Mouse (Mus musculus) neutrophil, adult 5-6 weeks (primary cell): Measurements from ENCODE around the gene Uvrag. TPM values are rescaled to one million over a fixed set of nuclear protein-coding genes. Genes with fewer than 3 reads are reported as not detected.

ENCODE experiments used
- ATAC-seq: fragments of 151-379, 151-347 bp; 2 replicates; pipeline ENCODE4 v1.8.0; 2017; ENCODE audit warnings: mild to moderate bottlenecking, moderate TSS enrichment; ENCODE audit not compliant: insufficient number of reproducible peaks, poor library complexity, low FRiP score, severe bottlenecking; ENCODE audit errors: extremely low read depth
- total RNA-seq: library from RNA; stranded (forward); fragments of 200-1000 nt; gene quantifications from 2 replicates; pipeline ENCODE4 v1.2.3, GENCODE M21; 2017

The Uvrag gene
- total RNA-seq, 1 experiment from 2014 or later, result 90.1 TPM

DNA sequence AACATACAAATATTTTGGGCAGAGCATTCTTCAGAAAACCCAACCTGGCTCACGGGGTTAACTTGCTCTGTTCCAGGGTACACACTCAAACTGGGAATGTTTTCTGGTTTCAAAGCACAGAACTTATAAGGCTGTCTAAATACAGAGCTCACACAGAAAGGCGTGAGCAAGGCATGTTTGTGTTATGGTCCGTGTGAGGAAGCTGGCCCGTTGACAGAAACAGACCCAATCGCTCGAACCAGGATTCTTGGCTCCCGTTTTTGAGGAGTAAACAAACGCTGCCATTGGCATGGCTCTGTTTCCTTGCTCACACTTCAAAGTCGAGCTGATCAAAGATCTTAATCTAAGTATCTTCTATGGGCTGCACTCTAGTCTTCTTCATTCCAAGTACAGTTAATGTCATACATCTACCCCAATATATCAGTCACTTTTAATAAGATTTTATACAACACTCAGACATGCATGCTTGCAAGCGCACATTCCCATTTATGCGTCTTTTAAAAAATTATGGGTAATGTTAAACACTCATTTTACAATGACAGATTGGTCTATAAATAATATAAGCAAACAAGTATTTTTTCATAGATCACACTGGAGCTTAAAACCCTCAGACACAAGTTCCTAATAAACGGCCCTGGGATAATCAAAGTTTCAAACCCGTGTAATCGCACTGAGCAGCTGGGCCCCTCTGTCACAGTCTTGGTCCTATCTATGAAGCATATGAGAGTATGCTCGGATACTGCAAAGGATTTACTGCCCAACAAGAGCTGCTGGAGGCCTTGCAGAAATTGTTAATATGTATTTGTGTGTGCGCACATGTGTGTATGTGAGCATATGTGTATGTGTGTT, 133.2 kb downstream of the Uvrag start:
- ATAC-seq, result no peak

DNA sequence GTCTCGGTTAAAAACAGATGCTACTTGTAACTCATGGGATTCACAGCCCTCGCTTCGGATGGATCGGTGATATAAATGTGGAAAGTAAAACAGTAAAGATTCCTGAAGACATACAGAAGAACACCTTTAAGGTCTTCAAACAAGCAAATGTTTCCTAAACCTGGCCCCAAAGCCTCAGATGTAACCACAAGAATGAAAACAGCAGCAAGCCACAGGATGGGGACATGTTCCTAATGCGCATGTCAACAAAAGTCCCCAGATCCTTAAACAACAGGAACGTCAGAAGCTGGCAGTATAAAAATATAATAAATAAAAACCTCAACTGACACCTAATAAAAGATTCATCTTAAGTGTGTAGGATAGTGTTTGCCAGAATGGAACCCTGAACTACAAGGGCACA, 137.7 kb downstream of the Uvrag start:
- ATAC-seq, result no peak

DNA sequence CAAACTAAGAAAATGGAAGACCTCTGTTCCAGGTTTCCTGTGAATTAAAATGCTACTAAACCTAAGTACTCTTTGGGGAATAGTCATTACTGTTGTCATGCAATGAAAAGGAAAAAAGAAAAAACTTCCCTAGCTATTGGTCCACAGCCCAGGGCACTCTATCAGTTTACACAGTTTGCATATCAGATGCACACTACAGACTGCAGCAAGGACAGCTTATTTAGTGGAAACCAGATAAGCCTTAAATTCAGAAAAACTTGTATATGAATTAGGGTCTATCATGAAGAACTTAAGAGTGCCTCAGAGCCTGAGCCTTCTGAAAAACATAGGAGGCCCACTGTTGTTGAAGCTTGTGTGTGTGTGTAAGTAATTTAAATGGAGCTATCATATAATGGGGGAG, 142.2 kb downstream of the Uvrag start:
- ATAC-seq, result no peak

DNA sequence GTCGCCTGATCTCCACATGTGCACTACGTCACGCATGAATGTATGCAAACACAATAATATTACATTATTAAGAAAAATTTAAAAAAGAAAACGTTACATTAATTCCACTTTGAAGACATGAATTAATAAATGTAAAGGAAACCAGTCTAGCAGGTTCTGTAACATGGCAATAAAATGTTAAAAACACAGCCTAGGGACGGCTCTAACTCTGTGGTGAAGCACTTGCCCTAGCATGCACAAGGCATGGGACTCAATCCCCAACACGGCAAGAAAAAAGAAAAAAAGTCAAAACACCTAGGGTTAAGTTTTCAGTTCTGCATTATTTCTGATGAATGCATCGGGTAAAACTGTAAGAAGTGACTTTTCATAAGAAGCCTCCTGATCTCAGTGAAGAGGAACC, 143.2 kb downstream of the Uvrag start:
- ATAC-seq, result no peak

DNA sequence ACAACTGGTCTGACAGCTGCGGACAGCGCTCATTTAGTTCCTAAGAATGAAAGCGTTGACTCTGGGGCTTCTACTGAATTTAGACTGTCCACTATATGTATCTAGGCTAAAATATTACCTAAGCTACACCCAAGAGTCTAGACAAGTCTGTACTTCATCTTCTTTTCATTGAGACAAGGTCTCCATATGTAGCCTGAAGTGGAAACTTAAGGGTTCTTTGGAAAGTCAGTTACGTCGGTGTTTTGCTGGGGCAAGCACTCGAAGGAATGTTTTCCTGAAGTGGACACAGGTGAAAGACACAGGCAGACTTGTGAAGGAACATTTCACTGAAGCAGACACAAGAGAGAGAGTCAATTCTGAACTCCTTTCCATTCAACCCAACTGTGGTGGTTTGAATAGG, 144.2 kb downstream of the Uvrag start:
- no peak for ATAC-seq

DNA sequence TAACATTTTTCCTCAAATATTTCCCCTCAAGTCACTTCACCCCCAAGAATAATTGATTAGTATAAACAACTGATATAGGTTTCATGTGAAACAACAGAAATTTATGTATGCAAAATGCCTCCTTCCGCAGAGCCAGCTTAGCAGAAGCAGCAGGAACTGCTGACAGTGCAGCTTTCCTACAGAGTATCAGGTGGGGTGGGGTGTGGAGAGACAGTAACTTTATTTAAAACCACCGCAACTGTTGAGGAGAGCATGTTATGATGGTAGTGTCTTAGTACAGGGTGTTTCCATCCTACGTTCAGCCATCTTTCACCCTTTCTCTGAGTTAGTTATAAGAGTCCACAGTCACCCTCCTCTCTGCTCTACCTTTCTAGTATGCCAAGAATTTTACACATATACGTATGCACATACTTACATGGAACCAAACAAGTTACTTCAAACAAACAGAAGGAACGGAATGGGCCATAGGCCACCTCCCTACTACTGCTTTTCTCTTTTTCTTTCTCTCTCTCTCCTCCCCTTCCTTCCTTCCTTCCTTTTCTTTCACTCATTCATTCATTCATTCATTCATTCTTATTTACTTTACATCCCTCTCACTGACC, 145.7 kb downstream of the Uvrag start:
- no peak for ATAC-seq

GRCm38 (mm10) chr7:98994137-98994536, 146.8 kb downstream of the Uvrag start:
- no peak for ATAC-seq

DNA sequence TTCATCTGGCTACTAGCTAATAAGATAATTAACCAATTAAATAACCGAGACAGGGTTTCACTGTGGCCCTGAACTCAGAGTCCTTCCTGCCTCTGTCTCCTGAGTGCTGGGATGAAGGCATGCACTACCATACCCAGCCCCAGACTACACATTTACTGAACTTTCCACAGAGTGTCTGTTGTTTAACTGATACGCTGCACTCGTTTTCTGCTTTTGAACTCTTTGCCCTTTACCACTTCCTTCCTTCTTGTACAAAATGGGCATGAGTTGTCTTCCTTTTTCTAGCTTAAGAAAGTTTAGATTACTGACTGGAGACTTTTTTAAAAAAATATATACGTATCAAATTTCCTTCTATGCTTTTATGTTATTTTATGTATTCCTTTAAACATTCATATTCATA, 147.5 kb downstream of the Uvrag start:
- ATAC-seq, result 0 out of 2 replicates have a peak, but pooled peaks have one; percentile 26

DNA sequence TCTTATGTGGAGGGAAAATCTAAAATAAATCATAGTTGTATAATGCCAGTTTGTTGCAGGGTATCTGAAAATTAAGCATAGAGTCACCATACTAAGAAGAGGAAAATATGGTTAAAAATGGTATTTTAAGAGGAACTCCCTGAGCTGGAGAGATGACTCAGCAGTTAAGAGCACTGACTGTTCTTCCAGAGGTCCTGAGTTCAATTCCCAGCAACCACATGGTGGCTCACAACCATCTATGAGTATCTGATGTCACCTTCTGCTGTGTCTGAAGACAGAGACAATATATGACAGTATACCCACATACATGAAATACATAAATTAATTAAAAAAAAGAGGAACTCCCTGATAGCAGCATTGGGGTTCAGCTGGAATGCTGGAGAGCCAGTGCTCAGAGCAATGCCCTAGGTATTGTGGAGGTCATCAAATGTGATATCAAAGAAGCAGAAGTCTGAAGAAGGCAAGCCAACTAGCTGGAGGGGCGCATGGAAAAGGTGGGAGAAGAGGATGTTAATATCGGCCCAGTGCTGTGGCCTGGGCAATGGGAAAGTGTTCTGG, 149.7 kb downstream of the Uvrag start:
- no peak for ATAC-seq

- ATAC-seq, result no peak
Observed at GRCm38 (mm10) chr7:98990510-98990909, 150.4 kb downstream of the Uvrag start.

GRCm38 (mm10) chr7:98986962-98987441, 153.9 kb downstream of the Uvrag start:
- ATAC-seq, result peak; percentile 56; the same call in 1 of the 2 replicates

DNA sequence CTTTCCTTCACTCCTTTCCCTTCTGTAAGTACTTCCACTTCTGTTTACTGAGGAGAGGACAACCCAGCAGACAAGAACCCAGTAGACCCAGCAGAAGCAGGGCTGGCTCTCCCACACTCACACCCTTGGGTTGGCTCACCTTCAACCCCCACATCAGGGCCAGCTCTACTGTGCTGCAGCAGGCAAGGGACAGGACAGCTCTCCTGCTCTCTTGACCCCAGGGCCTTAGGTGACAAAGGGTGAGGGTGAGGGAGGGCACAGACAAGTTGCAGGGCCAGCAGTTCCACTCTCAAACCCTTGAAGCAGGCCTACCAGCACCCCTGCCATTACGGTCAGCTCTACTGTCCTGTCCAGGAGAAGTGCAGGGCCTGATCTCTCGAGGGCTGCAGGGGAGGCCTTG, 155.0 kb downstream of the Uvrag start:
- ATAC-seq, result no peak

DNA sequence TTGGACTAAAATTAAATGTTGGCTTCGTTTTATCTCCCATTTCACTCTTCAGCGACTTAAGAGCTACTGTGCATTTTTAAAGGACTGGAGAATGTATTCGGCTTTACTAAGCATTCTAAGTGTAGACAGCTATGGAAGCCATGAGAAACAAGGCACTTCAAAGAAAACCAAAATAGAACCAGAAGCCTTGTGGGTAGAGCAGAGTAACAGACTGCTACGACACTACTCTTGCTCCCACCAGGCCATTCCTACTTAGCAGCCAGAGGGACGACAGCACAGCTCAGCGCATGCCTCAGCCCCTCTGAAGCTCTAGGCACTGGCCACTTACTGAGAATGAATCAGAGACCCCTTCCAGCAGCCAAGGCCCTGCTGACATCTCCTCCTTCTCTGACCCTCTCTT, 155.5 kb downstream of the Uvrag start:
- no peak for ATAC-seq

DNA sequence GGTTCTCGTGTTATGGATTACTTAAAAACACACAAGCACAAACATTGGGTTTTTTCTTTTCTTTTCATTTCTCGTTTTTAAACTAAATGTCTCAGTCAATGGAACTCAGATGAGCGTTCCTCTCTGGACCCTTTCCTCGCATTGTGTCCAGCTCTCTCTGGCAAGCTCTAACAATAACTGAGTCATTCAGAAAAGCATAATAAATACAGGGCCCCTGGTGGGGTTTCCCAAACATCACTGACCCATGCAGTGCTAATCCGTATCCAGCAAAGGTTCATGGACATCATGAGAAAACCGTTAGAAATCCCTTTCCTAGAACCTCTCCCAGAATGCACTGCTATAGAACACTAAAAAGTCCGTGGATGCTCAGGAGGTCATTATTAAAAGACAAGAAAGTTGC, 156.6 kb downstream of the Uvrag start:
- no peak for ATAC-seq

DNA sequence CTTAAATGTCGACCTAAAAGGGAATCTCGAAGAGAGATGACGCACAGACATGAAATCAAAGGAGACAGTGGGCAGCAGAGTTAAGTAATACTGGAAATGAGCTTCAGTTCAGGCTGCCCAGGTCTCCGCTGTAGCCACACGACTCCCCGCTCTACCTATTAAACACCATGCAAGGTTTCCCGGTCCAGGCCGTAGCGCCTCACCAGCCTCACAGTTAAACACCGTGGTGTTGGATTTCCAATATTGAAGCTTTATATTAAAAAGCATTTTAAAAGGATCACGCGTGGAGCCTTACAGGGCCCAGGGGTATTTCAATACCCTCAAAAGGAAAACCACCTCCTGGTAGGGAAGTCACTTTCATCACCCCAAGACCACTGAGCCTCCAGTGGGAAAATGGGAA, 157.9 kb downstream of the Uvrag start:
- no peak for ATAC-seq

DNA sequence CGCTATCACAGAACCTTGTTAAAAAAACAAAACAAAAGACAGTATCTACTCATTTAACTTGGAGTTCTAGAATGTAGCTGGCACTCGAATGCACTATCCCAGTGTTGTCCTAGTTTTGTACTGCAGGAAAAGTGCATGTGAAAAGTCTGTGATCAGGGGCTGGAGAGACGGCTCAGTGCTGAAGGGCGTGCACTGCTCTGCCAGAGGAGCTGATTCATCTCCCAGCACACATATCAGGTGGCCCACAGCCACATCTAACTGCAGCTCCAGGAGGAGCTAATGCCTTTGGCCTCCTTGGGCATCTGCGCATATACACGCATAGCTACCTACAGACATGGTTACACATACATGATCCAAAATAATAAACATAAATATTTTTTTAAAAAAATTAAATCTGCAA, 159.5 kb downstream of the Uvrag start:
- no peak for ATAC-seq

DNA sequence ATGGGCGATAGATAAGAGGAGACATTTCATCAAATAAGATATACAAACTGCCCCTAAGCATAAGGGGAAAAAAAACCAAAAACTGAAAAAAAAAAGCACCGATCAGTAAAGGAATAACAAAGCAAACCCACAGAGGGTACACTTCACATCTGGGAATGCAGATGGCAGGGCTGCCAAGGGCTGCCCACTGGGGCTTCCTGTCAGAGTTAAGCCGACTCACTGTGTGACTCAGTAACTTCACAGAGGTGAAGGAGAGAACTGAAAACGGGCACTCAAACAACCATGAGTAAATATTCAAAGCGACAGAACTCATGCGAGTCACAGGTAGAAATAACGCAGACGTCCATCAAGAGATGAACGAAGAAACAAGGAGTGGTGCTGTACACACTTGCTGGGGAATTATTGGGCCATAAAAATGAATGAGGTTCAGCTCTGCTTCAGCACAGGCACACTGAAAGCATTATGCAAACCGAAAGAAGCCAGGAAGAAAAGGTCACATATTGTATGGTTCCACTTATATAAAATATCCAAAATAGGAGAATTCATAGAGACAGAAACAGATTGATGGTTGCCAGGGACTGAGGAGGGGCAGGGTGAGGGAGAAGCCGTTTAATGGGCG, 164.0 kb downstream of the Uvrag start:
- ATAC-seq, result no peak

GRCm38 (mm10) chr7:98974590-98974989, 166.4 kb downstream of the Uvrag start:
- no peak for ATAC-seq

DNA sequence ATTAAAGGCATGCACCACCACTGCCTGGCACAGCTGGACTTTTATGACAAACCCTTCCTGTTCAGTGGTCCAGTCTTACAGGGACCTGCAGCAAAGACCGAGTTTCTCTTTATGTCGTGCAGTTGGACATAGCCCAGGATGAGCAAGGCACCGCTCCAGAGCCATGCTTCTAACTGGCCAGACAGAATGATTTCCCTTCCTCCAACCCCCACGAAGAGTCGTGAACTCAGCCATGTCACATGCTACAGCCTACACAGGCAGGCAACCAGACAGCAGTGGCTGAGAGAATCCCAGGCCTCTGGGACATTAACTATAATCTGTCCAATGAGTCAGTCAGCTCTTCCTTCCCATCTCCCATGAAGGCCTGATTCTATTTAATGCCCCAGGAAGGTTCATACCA, 170.2 kb downstream of the Uvrag start:
- no peak for ATAC-seq
